Mouse (Mus musculus) kidney, embryonic 16.5 days (tissue): ENCODE data around the gene Spats1. TPM values are rescaled to one million over a fixed set of nuclear protein-coding genes. Genes with fewer than 3 reads are reported as not detected.

ENCODE experiments used
- ATAC-seq: fragments of 200-750 bp; cut with Nextera tagmentation; 2 replicates; pipeline ENCODE4 v1.8.0; 2017; ENCODE audit warnings: moderate TSS enrichment; ENCODE audit not compliant: low FRiP score, low TSS enrichment
- H3K27ac ChIP-seq: fragments of 300-500 bp; sonication (generic); 2 replicates; pipeline ENCODE4 v1.5.1; 2014; ENCODE audit warnings: low read length
- H3K27me3 ChIP-seq: fragments of 300-500 bp; sonication (generic); 2 replicates; pipeline ENCODE4 v1.6.1; 2014; ENCODE audit warnings: low read length, control low read depth, mixed read lengths; ENCODE audit not compliant: insufficient read depth
- H3K36me3 ChIP-seq: fragments of 300-500 bp; sonication (generic); 2 replicates; pipeline ENCODE4 v1.6.1; 2014; ENCODE audit warnings: low read length, control low read depth, mixed read lengths; ENCODE audit not compliant: insufficient read depth
- H3K4me1 ChIP-seq: fragments of 300-500 bp; sonication (generic); 2 replicates; pipeline ENCODE4 v1.6.1; 2014; ENCODE audit warnings: low read length, control low read depth, mixed read lengths; ENCODE audit not compliant: insufficient read depth
- H3K4me2 ChIP-seq: fragments of 300-500 bp; sonication (generic); replicated peaks from 2 replicates; pipeline ENCODE4 v1.6.1; 2014; ENCODE audit warnings: low read depth, low read length
- H3K4me3 ChIP-seq: fragments of 300-500 bp; sonication (generic); 2 replicates; pipeline ENCODE4 v1.5.1; 2014; ENCODE audit warnings: mild to moderate bottlenecking, low read length
- H3K9ac ChIP-seq: fragments of 300-500 bp; sonication (generic); replicated peaks from 2 replicates; pipeline ENCODE4 v1.6.1; 2014; ENCODE audit warnings: low read length
- H3K9me3 ChIP-seq: fragments of 300-500 bp; sonication (generic); 2 replicates; pipeline ENCODE4 v1.6.1; 2016; ENCODE audit warnings: low read length, control low read depth
- WGBS: fragments of 180-500 bp; shearing (Covaris S2); extraction: QIAGEN DNeasy Blood & Tissue Kit; methylation state at CpG from one replicate; pipeline ENCODE4 v1.1.7; 2014; 5-methylcytosine and 5-hydroxymethylcytosine counted together
- polyA plus RNA-seq: library from polyadenylated mRNA; unstranded; fragments of >200 nt; fragmentation: Nextera tagmentation; extraction: Ambion mirVana; gene quantifications from 2 replicates; pipeline ENCODE4 v1.2.1, GENCODE M21; 2015

The Spats1 gene
- polyA plus RNA-seq, 1 experiment from 2014 or later, result 0.16 TPM

- WGBS, result 57% methylated on average over 15 of the region's 15 CpGs
Measured at GRCm38 (mm10) chr17:45515204-45515726, 40.0 kb upstream of the Spats1 start.

GRCm38 (mm10) chr17:45511757-45512156, 36.5 kb upstream of the Spats1 start:
- H3K9me3 ChIP-seq, result no peaks in the 10 kb centered on the region
- H3K4me1 ChIP-seq, result peaks cover 5% of the 10 kb centered on the region; the same call in 1 of the 2 replicates
- no peak overlapping the region for H3K9ac ChIP-seq
- WGBS, result 93% methylated on average over 4 of the region's 4 CpGs
- ATAC-seq, result no peak
- H3K4me2 ChIP-seq, result no peak overlapping the region
- H3K27ac ChIP-seq, result no peak overlapping the region
- H3K27me3 ChIP-seq, result no peaks in the 10 kb centered on the region
- H3K36me3 ChIP-seq, result peaks cover 21% of the 10 kb centered on the region
- no peak overlapping the region for H3K4me3 ChIP-seq

More at GRCm38 (mm10) chr17:45515204-45515726, 40.0 kb upstream of the Spats1 start:
- Histone ChIP-seq H3K27ac (no peak overlapping the region), H3K27me3 (no peaks in the 10 kb centered on the region), H3K36me3 (peaks cover 25% of the 10 kb centered on the region), H3K4me2 (no peak overlapping the region), H3K4me3 (no peak overlapping the region), H3K9me3 (no peaks in the 10 kb centered on the region), H3K4me1 (no peaks in the 10 kb centered on the region), H3K9ac (no peak overlapping the region)
- ATAC-seq, result no peak

- ATAC-seq, result no peak
- Histone ChIP-seq H3K36me3 (peaks cover 21% of the 10 kb centered on the region), H3K27ac (no peak overlapping the region), H3K9ac (no peak overlapping the region), H3K4me3 (no peak overlapping the region), H3K4me1 (peaks cover 5% of the 10 kb centered on the region; the same call in 1 of the 2 replicates), H3K9me3 (no peaks in the 10 kb centered on the region), H3K27me3 (no peaks in the 10 kb centered on the region), H3K4me2 (no peak overlapping the region)
- WGBS, result 87% methylated on average over 4 of the region's 4 CpGs
Measured at GRCm38 (mm10) chr17:45510871-45511270, 35.7 kb upstream of the Spats1 start.

GRCm38 (mm10) chr17:45506700-45507189, 31.5 kb upstream of the Spats1 start, which contains the start of gene Aars2:
Aars2 (plus strand) TSS chr17:45506841.
- Histone ChIP-seq H3K4me2 (peak within 1 kb of the TSS; percentile 48), H3K4me3 (peak within 1 kb of the TSS; percentile 86), H3K4me1 (peaks cover 5% of the 10 kb centered on the region; the same call in 1 of the 2 replicates), H3K9me3 (no peaks in the 10 kb centered on the region), H3K36me3 (peaks cover 18% of the 10 kb centered on the region), H3K27me3 (no peaks in the 10 kb centered on the region), H3K9ac (peak within 1 kb of the TSS; percentile 90), H3K27ac (peak within 1 kb of the TSS; percentile 84)
- WGBS, result 0% methylated on average over 42 of the region's 42 CpGs
- peak; percentile 95 for ATAC-seq

- Histone ChIP-seq H3K4me3 (no peak overlapping the region), H3K4me1 (peaks cover 5% of the 10 kb centered on the region; the same call in 1 of the 2 replicates), H3K9ac (0 out of 2 replicates have a peak overlapping the region, but pooled peaks have one; percentile 90), H3K36me3 (peaks cover 17% of the 10 kb centered on the region), H3K27ac (no peak overlapping the region), H3K9me3 (no peaks in the 10 kb centered on the region), H3K27me3 (no peaks in the 10 kb centered on the region), H3K4me2 (no peak overlapping the region; the same call in 1 of the 2 replicates)
- 0 out of 2 replicates have a peak, but pooled peaks have one; percentile 30 for ATAC-seq
- 71% methylated on average over 6 of the region's 6 CpGs for WGBS
Measured at GRCm38 (mm10) chr17:45505941-45506465, 30.8 kb upstream of the Spats1 start.

- Histone ChIP-seq H3K9me3 (no peaks in the 10 kb centered on the region), H3K27me3 (no peaks in the 10 kb centered on the region), H3K27ac (no peak overlapping the region), H3K4me2 (no peak overlapping the region), H3K4me3 (no peak overlapping the region), H3K9ac (no peak overlapping the region), H3K4me1 (peaks cover 5% of the 10 kb centered on the region; the same call in 1 of the 2 replicates), H3K36me3 (peaks cover under 1% of the 10 kb centered on the region; the same call in 1 of the 2 replicates)
- 49% methylated on average over 5 of the region's 5 CpGs for WGBS
- ATAC-seq, result no peak
Measured at GRCm38 (mm10) chr17:45503301-45503973, 28.2 kb upstream of the Spats1 start.

- Histone ChIP-seq H3K27ac (no peak overlapping the region), H3K4me1 (peaks cover 3% of the 10 kb centered on the region; the same call in 1 of the 2 replicates), H3K9me3 (no peaks in the 10 kb centered on the region), H3K4me3 (no peak overlapping the region), H3K27me3 (no peaks in the 10 kb centered on the region), H3K4me2 (no peak overlapping the region), H3K36me3 (no peaks in the 10 kb centered on the region), H3K9ac (no peak overlapping the region)
- ATAC-seq, result no peak
- WGBS, result 55% methylated on average over 4 of the region's 4 CpGs
Measured at GRCm38 (mm10) chr17:45502324-45502723, 27.1 kb upstream of the Spats1 start.

GRCm38 (mm10) chr17:45500981-45501380, 25.8 kb upstream of the Spats1 start:
- no peak overlapping the region for H3K4me3 ChIP-seq
- H3K27ac ChIP-seq, result no peak overlapping the region
- no peak for ATAC-seq
- no peak overlapping the region for H3K4me2 ChIP-seq
- H3K36me3 ChIP-seq, result no peaks in the 10 kb centered on the region
- WGBS, result 32% methylated on average over 4 of the region's 4 CpGs
- no peaks in the 10 kb centered on the region for H3K4me1 ChIP-seq
- no peaks in the 10 kb centered on the region for H3K27me3 ChIP-seq
- no peak overlapping the region for H3K9ac ChIP-seq
- H3K9me3 ChIP-seq, result no peaks in the 10 kb centered on the region

- H3K9ac ChIP-seq, result no peak overlapping the region
- H3K4me2 ChIP-seq, result no peak overlapping the region
- no peaks in the 10 kb centered on the region for H3K4me1 ChIP-seq
- no peaks in the 10 kb centered on the region for H3K9me3 ChIP-seq
- H3K4me3 ChIP-seq, result no peak overlapping the region
- ATAC-seq, result no peak
- H3K27me3 ChIP-seq, result no peaks in the 10 kb centered on the region
- H3K36me3 ChIP-seq, result no peaks in the 10 kb centered on the region
- H3K27ac ChIP-seq, result no peak overlapping the region
- 25% methylated on average over 2 of the region's 2 CpGs for WGBS
Measured at GRCm38 (mm10) chr17:45499516-45499915, 24.3 kb upstream of the Spats1 start.

GRCm38 (mm10) chr17:45498397-45498796, 23.2 kb upstream of the Spats1 start:
- 81% methylated on average over 13 of the region's 13 CpGs for WGBS
- ATAC-seq, result no peak
- H3K4me1 ChIP-seq, result no peaks in the 10 kb centered on the region

More at GRCm38 (mm10) chr17:45498397-45498796, 23.2 kb upstream of the Spats1 start:
- Histone ChIP-seq H3K4me2 (no peak overlapping the region), H3K36me3 (no peaks in the 10 kb centered on the region), H3K27ac (no peak overlapping the region), H3K9me3 (no peaks in the 10 kb centered on the region), H3K9ac (no peak overlapping the region), H3K27me3 (no peaks in the 10 kb centered on the region), H3K4me3 (no peak overlapping the region)
